Mouse (Mus musculus): ENCODE measurements around the gene Fbxo41.

DNA sequence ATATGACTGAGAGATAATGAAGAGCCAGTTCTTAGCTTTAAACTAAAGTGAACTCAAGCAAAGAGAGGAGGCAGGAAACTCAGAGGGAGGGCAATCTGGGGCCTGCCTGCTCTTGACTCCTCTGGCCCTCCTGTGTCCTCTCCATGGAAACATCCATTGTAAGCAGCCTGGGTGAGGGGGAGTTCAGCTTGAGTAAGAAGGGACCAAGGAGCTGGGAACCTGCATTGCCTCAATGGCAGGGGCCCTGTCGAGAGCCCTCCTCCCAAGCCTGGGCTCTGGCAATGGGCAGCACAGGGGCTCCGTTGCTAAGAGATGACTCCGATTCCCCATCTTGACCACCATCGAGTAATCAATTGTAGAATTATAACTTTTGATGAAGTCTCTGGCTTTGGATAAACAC is 14.3 kb downstream of the Fbxo41 start:
- TF ChIP-seq EP300 (IDR thresholded peaks at IDR 0.05; ENCODE audit: insufficient read depth, low read depth, low read length) (no peak), CTCF (IDR thresholded peaks at IDR 0.05) (no peak), POLR2A (IDR thresholded peaks at IDR 0.05; ENCODE audit: insufficient read depth, low read depth, low read length) (no peak)

Measured in heart, adult 2 months (tissue).